Mouse (Mus musculus): ENCODE measurements at regions not wholly inside any gene's neighbourhood (a gene's known extent, or its start where the extent isn't known, plus 50 kb on each side); places are given as distances from the start of the nearest gene placed in this dataset.

DNA sequence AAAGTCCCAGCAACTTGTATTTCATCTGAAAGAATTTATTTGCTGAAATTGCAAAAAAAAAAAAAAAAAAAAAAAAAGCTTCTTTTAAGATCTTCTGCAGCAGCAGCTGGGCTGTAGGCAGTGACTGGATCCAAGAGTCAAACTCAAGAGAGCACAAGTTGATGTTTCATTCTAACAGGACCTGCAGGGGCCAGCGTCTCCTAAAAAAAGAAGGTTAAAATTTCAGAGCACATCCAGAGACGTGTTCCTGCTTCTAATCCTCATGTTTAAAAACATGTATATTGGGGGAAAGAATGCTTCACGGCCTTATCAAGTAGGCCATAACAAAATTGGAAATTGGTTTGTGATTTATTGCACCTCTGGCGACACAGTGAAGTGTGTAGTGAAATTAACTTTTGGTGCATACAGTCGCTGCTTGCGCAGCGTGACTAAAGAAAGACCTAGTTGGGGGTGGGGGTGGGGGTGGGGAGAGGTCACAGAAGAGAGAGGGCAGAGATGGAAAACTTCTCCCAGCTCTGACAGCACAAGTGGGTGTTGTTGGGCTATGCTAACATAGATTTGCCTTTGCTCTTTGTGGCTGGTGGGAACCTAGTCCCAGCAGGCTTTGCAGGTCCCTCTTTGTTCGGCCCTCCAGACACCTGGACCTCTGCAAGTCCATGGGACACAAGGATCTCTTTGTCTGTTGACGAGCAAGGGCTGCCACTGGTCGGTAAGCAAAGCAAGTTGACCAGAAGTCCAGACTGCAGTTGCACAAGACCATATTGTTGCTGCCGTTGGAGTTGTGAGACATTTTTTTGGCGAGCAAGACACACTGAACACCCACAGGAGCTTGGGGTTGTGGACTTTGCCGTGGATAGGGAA lies 155.7 kb upstream of the Slc30a5 start:
- intact Hi-C loops (cut with DNase I), result no loop called here
- DNase-seq (ENCODE audit: low spot score in 2 of 2), result no peak

DNA sequence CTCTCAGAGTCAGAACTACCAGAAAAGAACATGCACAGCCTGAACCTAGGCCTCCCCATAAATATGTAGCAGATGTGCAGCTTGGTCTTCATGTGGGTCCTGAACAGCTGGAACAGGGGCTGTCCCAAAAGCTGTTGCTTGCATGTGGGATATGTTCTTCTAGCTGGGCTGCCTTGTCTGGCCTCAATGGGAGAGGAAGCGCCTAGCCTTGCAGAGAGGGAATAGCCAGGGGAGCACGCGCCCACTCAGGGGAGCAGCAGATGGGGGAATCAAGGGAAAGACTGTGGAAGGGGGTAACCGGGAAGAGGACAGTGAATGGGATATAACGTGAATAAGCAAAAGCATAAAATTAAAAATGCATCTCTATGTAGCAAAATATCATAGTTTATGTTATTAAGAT lies 154.9 kb upstream of the Slc30a5 start:
- intact Hi-C loops (cut with DNase I), result no loop called here
- DNase-seq (ENCODE audit: low spot score in 2 of 2), result no peak

- DNase-seq (ENCODE audit: low spot score in 2 of 2), result no peak
- intact Hi-C loops (cut with DNase I), result no loop called here
Observed at GRCm38 (mm10) chr13:100975741-100976140, 142.5 kb upstream of the Slc30a5 start.

DNA sequence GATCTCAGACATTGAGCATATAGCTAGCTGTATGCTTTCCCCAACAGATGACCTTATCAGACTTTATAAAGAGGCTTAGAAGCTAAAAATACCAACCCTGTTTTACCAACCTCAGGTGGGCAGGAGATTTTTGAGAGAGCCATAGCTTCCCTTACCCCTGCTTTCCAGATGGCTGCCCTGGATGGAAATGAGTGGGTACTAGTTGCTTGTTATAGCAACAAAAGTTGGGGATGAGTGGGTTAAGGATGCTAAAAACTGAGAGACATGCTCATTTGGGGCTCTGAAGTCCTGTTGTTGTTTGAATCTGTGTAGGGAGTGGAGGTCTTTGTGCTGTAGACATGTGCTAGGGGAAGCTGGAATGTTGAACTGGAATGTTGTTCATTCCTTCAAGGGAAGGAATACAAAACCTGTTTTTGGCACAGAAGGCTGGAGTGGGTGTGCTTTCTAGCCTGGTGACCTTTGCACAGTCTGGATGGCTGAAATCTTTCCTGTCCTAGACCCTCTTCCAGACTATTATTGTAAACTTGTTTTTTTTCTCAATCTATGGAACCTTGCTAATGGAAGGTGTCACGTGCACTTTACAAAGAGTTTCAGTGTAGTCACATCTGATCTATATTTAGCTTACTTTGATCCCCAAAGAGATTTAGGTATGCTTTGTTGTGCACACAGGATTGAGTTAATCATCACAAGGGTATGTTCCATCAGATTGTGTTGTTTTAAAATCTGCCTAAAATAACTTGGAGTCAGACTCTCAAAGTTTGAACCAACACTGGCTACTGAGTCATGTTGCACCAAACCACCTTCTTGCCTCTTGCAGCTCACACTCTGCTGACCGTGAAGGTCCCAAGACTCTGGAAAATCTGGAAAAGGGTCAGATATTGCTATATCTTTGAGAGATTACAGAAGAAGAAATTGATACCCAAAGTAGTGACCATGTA lies 138.1 kb upstream of the Slc30a5 start:
- peak in 1 of 2 experiments; percentile 38 for DNase-seq (ENCODE audit: low spot score in 2 of 2)
- intact Hi-C loops (cut with DNase I), result no loop called here

DNA sequence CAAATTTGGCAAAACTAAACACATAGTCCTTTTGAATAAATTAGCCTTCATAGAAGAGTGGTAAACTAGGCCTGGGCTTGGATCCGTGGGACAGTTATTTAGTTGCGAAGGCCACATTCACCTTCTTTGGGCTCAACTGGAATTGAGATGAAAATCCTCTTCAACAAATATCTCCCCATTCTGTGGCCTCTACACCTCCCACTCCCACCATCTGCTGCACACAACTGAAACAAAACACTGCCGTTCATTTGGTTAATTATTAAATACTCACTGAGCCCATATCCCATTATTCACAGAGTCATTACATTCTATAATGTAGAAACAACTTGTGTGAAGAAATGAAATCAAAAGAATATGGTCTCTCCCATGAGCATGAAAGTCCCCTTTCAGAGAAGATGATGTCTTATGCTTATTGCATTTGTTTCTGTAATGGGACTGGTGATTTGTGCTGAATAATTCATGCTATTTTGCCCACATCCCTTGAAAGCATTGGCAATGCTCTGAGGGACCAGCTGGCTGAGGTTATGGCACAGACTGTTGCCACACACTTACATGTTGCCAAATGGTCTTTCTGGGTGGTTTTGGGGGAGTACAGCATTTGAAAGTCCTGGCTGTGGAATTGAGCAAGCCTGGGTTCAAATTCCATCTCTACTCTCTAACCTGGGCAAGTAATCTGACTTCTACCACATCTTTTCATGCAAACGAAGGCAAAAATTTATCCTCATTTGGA lies 129.7 kb upstream of the Slc30a5 start:
- intact Hi-C loops (cut with DNase I), result no loop called here
- DNase-seq (ENCODE audit: low spot score in 2 of 2), result peak in 1 of 2 experiments; percentile 28

GRCm38 (mm10) chr13:100954598-100955251 lies 121.5 kb upstream of the Slc30a5 start:
- intact Hi-C loops (cut with DNase I), result loop anchor here (1.0 to 5.0 kb wide), 7 partner anchors 62 to 739 kb away; no protein-coding TSS in a partner anchor

DNA sequence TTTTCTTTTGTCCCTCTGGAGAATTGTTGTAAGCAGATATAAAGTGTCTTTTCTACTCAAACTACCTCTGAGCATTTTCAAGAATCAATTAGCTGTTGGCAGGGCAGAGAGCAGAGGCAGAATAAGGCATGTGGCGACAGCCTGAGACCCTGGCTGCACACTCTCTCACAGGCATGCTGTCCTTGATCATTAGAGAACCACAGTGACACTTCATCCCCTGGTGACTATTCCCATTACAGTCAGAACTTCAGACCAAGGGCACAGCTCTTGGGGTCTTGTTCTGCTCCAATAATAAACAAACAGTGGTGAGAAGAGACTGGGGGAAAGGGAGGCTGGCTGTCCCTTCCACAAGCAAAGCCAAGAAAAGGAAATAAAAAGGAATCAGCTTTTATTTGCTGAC lies 120.9 kb upstream of the Slc30a5 start:
- DNase-seq (ENCODE audit: low spot score in 2 of 2), result no peak
- intact Hi-C loops (cut with DNase I), result loop anchor here (1.0 to 2.0 kb wide), 6 partner anchors 62 to 739 kb away; no protein-coding TSS in a partner anchor

More at GRCm38 (mm10) chr13:100954598-100955251, 121.5 kb upstream of the Slc30a5 start:
- DNase-seq (ENCODE audit: low spot score in 2 of 2), result peak; percentile 57 to 92

GRCm38 (mm10) chr13:100951185-100951508 lies 117.9 kb upstream of the Slc30a5 start:
- intact Hi-C loops (cut with DNase I), result no loop called here
- DNase-seq (ENCODE audit: low spot score in 2 of 2), result no peak

DNA sequence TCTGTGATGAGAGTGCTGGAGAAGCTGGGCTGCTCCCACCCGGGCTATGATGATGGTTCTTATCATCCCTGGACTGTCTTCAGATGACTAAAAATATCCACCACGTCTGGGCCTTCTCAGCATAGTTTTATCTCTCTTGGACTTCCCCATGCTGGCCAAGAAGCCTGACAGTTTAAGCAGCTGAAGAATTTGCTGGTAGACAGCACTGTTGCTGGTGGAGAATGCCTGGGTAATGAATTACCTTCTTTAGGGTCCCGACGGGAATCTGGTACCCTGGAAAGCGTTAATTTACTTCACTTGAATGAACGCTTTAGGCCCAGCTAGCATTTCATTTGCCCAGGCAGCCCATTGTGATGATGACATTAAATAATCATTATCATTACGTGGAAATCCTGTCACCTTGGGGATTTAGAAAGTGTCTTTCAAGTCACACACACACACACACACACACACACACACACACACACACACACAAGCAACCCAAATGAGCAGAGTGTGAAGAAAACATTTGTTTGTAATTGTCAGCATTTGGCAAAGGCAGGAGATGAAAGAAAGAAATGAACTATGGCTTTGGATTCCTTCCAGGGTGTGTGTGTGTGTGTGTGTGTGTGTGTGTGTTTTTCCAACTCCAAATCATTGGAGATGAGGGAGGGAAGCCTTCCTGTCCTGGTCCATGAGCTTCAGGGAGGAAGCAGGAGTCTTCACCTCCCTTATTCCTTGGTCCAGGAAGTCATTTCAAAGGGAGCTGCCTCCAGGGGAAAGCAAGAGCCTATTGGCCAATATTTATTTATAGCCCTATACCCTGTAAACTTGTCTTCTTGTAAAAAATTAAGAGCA lies 117.3 kb upstream of the Slc30a5 start:
- intact Hi-C loops (cut with DNase I), result no loop called here
- DNase-seq (ENCODE audit: low spot score in 2 of 2), result no peak

- no peak for DNase-seq (ENCODE audit: low spot score in 2 of 2)
- intact Hi-C loops (cut with DNase I), result loop anchor here (5.0 kb wide), 1 partner anchor 549 kb away; no protein-coding TSS in a partner anchor
Observed at GRCm38 (mm10) chr13:100943206-100943848, 110.1 kb upstream of the Slc30a5 start.

GRCm38 (mm10) chr13:100940791-100941190 lies 107.6 kb upstream of the Slc30a5 start:
- no peak for DNase-seq (ENCODE audit: low spot score in 2 of 2)
- intact Hi-C loops (cut with DNase I), result loop anchor here (5.0 kb wide), 1 partner anchor 552 kb away; no protein-coding TSS in a partner anchor

GRCm38 (mm10) chr13:100939677-100940076 lies 106.5 kb upstream of the Slc30a5 start:
- DNase-seq (ENCODE audit: low spot score in 2 of 2), result peak; percentile 68 to 81
- intact Hi-C loops (cut with DNase I), result loop anchor here (2.0 to 5.0 kb wide), 2 partner anchors 553 to 755 kb away; no protein-coding TSS in a partner anchor

GRCm38 (mm10) chr13:100933265-100933664 lies 100.0 kb upstream of the Slc30a5 start:
- peak in 1 of 2 experiments; percentile 42 for DNase-seq (ENCODE audit: low spot score in 2 of 2)
- intact Hi-C loops (cut with DNase I), result no loop called here

GRCm38 (mm10) chr13:100899566-100899965 lies 66.3 kb upstream of the Slc30a5 start:
- DNase-seq (ENCODE audit: low spot score in 2 of 2), result no peak
- intact Hi-C loops (cut with DNase I), result no loop called here

- DNase-seq (ENCODE audit: low spot score in 2 of 2), result peak in 1 of 2 experiments; percentile 70
- intact Hi-C loops (cut with DNase I), result loop anchor here (2.0 to 5.0 kb wide), 6 partner anchors 188 to 648 kb away; no protein-coding TSS in a partner anchor
Observed at GRCm38 (mm10) chr13:100893871-100894270, 60.6 kb upstream of the Slc30a5 start.

GRCm38 (mm10) chr13:100893096-100893495 lies 59.9 kb upstream of the Slc30a5 start:
- intact Hi-C loops (cut with DNase I), result loop anchor here (2.0 to 5.0 kb wide), 6 partner anchors 189 to 649 kb away; no protein-coding TSS in a partner anchor
- DNase-seq (ENCODE audit: low spot score in 2 of 2), result no peak

DNA sequence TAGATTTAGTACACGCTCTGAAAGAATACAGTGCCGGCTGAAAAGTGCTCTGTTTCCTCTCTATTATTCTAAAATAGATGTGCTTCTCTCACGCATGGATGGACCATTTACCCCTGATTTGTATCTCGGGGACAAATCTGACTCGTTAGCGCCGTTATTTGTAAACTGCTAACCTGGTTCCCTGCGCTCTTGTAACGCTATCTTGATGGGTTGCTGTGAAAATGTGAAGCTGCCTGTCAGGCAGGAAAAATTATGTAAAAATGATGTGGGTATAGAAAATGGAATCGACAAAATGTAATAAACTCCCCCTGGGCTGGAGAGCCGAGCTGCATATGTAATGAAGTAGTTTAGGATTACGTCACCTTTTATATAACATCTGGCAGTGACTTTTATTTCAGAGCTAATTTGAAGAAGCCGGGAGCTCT lies 59.4 kb upstream of the Slc30a5 start:
- DNase-seq (ENCODE audit: low spot score in 2 of 2), result peak; percentile 47 to 85
- intact Hi-C loops (cut with DNase I), result loop anchor here (1.0 to 5.0 kb wide), 8 partner anchors 62 to 802 kb away; no protein-coding TSS in a partner anchor

Data from left cerebral cortex, postnatal 25 days (tissue).